Mouse (Mus musculus): ENCODE results near the gene Erp44. TPM values are rescaled to one million over a fixed set of nuclear protein-coding genes. Genes with fewer than 3 reads are reported as not detected.

Gene Erp44
- 118 and 121 TPM in 2 replicates for polyA plus RNA-seq (2015; fragmentation: Nextera tagmentation; extraction: Ambion mirVana)

DNA sequence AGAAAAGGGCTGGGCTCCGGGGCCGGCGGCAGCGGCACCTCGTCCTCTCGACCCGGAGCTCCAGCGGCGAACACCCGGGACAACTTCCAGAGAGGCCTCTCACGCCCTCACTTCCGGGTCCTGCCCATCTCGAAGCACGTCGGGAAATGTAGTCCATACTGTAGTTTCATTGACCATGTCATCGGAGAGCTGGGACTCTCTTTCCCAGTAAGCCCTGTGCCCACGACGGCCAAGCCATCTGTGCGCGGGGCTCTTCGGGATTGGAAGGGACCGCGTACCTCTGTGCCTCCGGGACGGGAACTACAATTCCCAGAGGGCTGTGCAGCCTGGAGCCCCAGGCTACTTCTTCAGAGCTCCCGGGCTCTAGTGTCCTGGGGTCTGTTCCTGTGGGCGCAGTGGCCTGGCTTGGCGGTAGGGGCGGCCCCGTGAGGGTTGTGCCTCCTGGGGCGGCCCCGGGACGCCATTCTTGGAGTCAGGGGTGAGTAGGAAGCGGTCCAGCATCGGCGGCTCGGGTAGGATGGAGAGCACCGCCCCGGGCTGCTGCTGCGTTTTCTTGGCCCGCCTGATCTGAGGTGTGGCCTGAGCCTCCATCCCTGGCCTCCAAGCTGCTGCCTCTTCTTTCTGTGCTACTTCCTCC, at the start of gene Erp44, which contains the start of gene Invs:
Gene Erp44, minus strand, starts transcription at position 61 of the 637 bp plus-strand sequence.
Gene Invs, plus strand, starts transcription at position 263 of the 637 bp plus-strand sequence.
- under 1% methylated on average over 41 of the region's 41 CpGs for WGBS
- Histone ChIP-seq H3K36me3 (ENCODE audit: control insufficient read depth, insufficient read depth, low read length) (no peaks in the 10 kb centered on the region), H3K27ac (replicated peaks) (peak within 1 kb of the TSS; percentile 95), H3K9ac (ENCODE audit: low read length) (peak within 1 kb of the TSS; percentile 97), H3K4me3 (ENCODE audit: low read depth, low read length) (peak within 1 kb of the TSS; percentile 95), H3K4me1 (replicated peaks; ENCODE audit: control insufficient read depth, insufficient read depth) (0 out of 2 replicates have a peak, but pooled peaks cover 2% of the 10 kb centered on the region), H3K9me3 (ENCODE audit: control insufficient read depth, low read length) (no peaks in the 10 kb centered on the region), H3K4me2 (replicated peaks; ENCODE audit: low read depth) (peak within 1 kb of the TSS; percentile 83), H3K27me3 (ENCODE audit: control insufficient read depth, insufficient read depth, low read length) (no peaks in the 10 kb centered on the region)
- ATAC-seq (ENCODE audit: low FRiP score, low TSS enrichment) (peak; percentile 100), DNase-seq (ENCODE audit: low spot score) (peak; percentile 94)
- TF ChIP-seq CTCF (IDR thresholded peaks at IDR 0.05; ENCODE audit: low read depth) (peak; percentile 1; the same call in 1 of the 2 replicates), EP300 (optimal IDR thresholded peaks at IDR 0.05) (no peak)

DNA sequence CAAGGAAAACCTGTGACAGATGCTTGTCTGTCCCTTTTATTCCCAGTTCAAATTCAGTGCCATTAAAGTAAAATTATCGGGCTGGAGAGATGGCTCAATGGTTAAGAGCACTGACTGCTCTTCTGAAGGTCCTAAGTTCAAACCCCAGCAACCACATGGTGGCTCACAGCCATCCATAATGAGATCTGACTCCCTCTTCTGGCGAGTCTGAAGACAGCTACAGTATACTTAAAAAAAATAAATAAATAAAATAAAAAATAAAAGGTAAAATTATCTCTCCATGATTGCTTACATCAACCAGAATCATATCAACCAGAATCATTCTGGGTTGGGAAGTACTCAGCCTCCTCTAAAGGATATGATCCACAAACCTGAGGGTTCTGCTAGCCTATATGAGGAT, 48.7 kb upstream of the Erp44 start:
- Histone ChIP-seq H3K27me3 (ENCODE audit: control insufficient read depth, insufficient read depth, low read length) (no peaks in the 10 kb centered on the region), H3K27ac (replicated peaks) (no peak overlapping the region), H3K9ac (ENCODE audit: low read length) (no peak overlapping the region), H3K4me3 (ENCODE audit: low read depth, low read length) (no peak overlapping the region), H3K4me2 (replicated peaks; ENCODE audit: low read depth) (no peak overlapping the region), H3K36me3 (ENCODE audit: control insufficient read depth, insufficient read depth, low read length) (no peaks in the 10 kb centered on the region), H3K4me1 (replicated peaks; ENCODE audit: control insufficient read depth, insufficient read depth) (no peaks in the 10 kb centered on the region), H3K9me3 (ENCODE audit: control insufficient read depth, low read length) (no peaks in the 10 kb centered on the region)
- WGBS: 67% methylated on average over 2 of the region's 2 CpGs
- DNase-seq (ENCODE audit: low spot score) (no peak), ATAC-seq (ENCODE audit: low FRiP score, low TSS enrichment) (no peak)
- peak; percentile 27; the same call in 1 of the 2 replicates for TF ChIP-seq CTCF (IDR thresholded peaks at IDR 0.05; ENCODE audit: low read depth)
- no peak for TF ChIP-seq EP300 (optimal IDR thresholded peaks at IDR 0.05)

DNA sequence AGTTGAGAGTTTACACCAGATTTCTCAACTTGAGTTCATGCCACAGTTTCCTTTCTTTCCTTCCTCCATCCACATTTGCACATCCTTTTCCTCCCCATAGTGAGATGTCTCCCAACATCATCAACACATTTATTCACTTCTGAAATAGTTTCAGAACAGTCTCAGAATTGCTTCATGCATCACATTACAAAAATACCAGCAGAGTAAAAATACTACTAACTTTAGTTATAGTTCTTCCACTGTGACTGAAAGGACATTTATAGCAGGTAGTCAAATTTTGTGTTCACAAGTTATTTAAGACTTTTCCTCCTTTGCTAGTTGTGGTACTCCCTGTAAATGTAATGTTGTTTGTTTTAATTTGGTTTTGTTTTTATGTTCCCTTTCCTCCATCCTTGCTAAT, 47.8 kb upstream of the Erp44 start:
- DNase-seq (ENCODE audit: low spot score) (no peak), ATAC-seq (ENCODE audit: low FRiP score, low TSS enrichment) (no peak)
- Histone ChIP-seq H3K27me3 (ENCODE audit: control insufficient read depth, insufficient read depth, low read length) (no peaks in the 10 kb centered on the region), H3K4me3 (ENCODE audit: low read depth, low read length) (no peak overlapping the region), H3K9ac (ENCODE audit: low read length) (no peak overlapping the region), H3K36me3 (ENCODE audit: control insufficient read depth, insufficient read depth, low read length) (no peaks in the 10 kb centered on the region), H3K4me1 (replicated peaks; ENCODE audit: control insufficient read depth, insufficient read depth) (no peaks in the 10 kb centered on the region), H3K9me3 (ENCODE audit: control insufficient read depth, low read length) (no peaks in the 10 kb centered on the region), H3K27ac (replicated peaks) (no peak overlapping the region), H3K4me2 (replicated peaks; ENCODE audit: low read depth) (no peak overlapping the region)
- TF ChIP-seq CTCF (IDR thresholded peaks at IDR 0.05; ENCODE audit: low read depth) (no peak), EP300 (optimal IDR thresholded peaks at IDR 0.05) (no peak)

DNA sequence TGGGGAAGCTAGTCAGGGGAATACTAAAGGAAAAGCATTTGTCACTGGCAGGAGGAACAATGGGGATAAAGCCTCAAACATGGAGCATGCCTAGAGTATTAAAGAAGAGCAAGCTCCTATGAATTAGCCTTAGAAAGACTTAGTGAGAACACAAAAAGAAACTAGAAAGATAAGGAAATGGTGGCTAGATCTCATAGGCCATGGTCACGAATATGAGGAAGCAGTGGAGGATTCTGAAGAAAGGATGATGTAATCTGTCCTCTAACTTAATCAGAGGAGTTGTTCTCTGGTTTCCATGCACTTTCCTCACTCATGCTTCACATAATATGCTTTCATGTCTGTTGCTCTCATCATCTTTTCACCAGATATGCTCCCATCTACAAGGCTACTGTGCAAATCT, 42.7 kb upstream of the Erp44 start:
- DNase-seq (ENCODE audit: low spot score) (no peak), ATAC-seq (ENCODE audit: low FRiP score, low TSS enrichment) (no peak)
- Histone ChIP-seq H3K4me2 (replicated peaks; ENCODE audit: low read depth) (no peak overlapping the region), H3K9ac (ENCODE audit: low read length) (no peak overlapping the region), H3K27ac (replicated peaks) (no peak overlapping the region), H3K4me1 (replicated peaks; ENCODE audit: control insufficient read depth, insufficient read depth) (no peaks in the 10 kb centered on the region), H3K4me3 (ENCODE audit: low read depth, low read length) (no peak overlapping the region), H3K36me3 (ENCODE audit: control insufficient read depth, insufficient read depth, low read length) (no peaks in the 10 kb centered on the region), H3K9me3 (ENCODE audit: control insufficient read depth, low read length) (no peaks in the 10 kb centered on the region), H3K27me3 (ENCODE audit: control insufficient read depth, insufficient read depth, low read length) (no peaks in the 10 kb centered on the region)
- TF ChIP-seq CTCF (IDR thresholded peaks at IDR 0.05; ENCODE audit: low read depth) (no peak), EP300 (optimal IDR thresholded peaks at IDR 0.05) (no peak)
- 41% methylated on average over 1 of the region's 1 CpGs for WGBS

DNA sequence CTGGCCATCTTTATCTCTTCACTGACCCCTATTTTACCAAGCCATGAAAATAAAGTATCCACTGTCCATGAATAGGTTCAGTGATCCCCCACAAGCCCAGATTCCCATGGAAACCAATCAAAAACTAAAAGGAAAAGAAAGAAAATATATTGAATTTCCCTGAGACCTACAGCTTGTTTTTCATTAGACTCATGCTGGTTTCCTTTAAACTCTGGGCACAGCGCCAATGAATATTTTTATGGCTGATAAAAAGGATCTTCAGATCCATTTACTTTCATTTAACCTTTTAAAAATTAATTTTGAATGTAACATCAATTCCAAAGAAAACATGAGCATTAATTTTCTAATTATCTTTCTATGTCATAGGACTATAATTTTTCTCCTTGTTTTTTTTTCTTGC, 41.9 kb upstream of the Erp44 start:
- no peak for TF ChIP-seq EP300 (optimal IDR thresholded peaks at IDR 0.05)
- TF ChIP-seq CTCF (IDR thresholded peaks at IDR 0.05; ENCODE audit: low read depth): no peak
- no peak for DNase-seq (ENCODE audit: low spot score)
- H3K27me3 ChIP-seq (ENCODE audit: control insufficient read depth, insufficient read depth, low read length): no peaks in the 10 kb centered on the region
- H3K9me3 ChIP-seq (ENCODE audit: control insufficient read depth, low read length): no peaks in the 10 kb centered on the region
- H3K36me3 ChIP-seq (ENCODE audit: control insufficient read depth, insufficient read depth, low read length): no peaks in the 10 kb centered on the region
- H3K4me3 ChIP-seq (ENCODE audit: low read depth, low read length): no peak overlapping the region
- H3K27ac ChIP-seq (replicated peaks): no peak overlapping the region
- WGBS: 80% methylated on average over 1 of the region's 1 CpGs
- no peak overlapping the region for H3K9ac ChIP-seq (ENCODE audit: low read length)
- H3K4me2 ChIP-seq (replicated peaks; ENCODE audit: low read depth): no peak overlapping the region
- no peak for ATAC-seq (ENCODE audit: low FRiP score, low TSS enrichment)
- no peaks in the 10 kb centered on the region for H3K4me1 ChIP-seq (replicated peaks; ENCODE audit: control insufficient read depth, insufficient read depth)

DNA sequence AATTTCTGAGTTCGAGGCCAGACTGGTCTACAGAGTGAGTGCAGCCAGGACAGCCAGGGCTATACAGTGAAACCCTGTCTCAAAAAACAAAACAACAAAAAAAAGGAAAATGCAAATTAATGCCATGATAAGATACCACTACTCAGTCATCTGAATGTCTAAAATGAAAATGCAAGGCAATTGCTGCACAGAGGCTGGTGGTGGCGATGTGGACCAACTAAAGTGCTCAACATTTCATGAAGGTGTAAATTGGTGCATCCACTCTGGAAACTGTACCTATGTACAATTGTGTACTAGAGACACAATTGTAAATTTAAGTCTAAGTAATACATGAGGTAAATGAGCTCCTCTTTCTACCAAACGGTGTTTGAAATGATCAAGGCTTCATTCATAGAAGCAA, 36.7 kb upstream of the Erp44 start:
- 92% methylated on average over 3 of the region's 3 CpGs for WGBS
- no peak overlapping the region for H3K4me2 ChIP-seq (replicated peaks; ENCODE audit: low read depth)
- H3K4me1 ChIP-seq (replicated peaks; ENCODE audit: control insufficient read depth, insufficient read depth): no peaks in the 10 kb centered on the region
- ATAC-seq (ENCODE audit: low FRiP score, low TSS enrichment) (no peak), DNase-seq (ENCODE audit: low spot score) (no peak)
- H3K9me3 ChIP-seq (ENCODE audit: control insufficient read depth, low read length): no peaks in the 10 kb centered on the region
- no peak overlapping the region for H3K4me3 ChIP-seq (ENCODE audit: low read depth, low read length)
- TF ChIP-seq EP300 (optimal IDR thresholded peaks at IDR 0.05) (no peak), CTCF (IDR thresholded peaks at IDR 0.05; ENCODE audit: low read depth) (peak; percentile 32; the same call in 1 of the 2 replicates)
- no peak overlapping the region for H3K9ac ChIP-seq (ENCODE audit: low read length)
- no peak overlapping the region for H3K27ac ChIP-seq (replicated peaks)
- no peaks in the 10 kb centered on the region for H3K27me3 ChIP-seq (ENCODE audit: control insufficient read depth, insufficient read depth, low read length)
- H3K36me3 ChIP-seq (ENCODE audit: control insufficient read depth, insufficient read depth, low read length): no peaks in the 10 kb centered on the region
